Mouse (Mus musculus) cerebellum, adult 2 months (tissue): ENCODE data around the gene Ctnnbl1. TPM values are rescaled to one million over a fixed set of nuclear protein-coding genes. Genes with fewer than 3 reads are reported as not detected.

Experiments used
- DNase-seq, 2 experiments: peaks; one replicate each; pipeline ENCODE4 v3.0.0; 2021
- H3K27ac ChIP-seq: fragments of 200-500 bp; 2 replicates; pipeline ENCODE4 v1.5.1; 2012; ENCODE audit warnings: low read length, control low read depth, inconsistent platforms; ENCODE audit not compliant: insufficient read depth
- H3K27me3 ChIP-seq: fragments of 200-500 bp; 2 replicates; pipeline ENCODE4 v1.6.1; 2012; ENCODE audit warnings: inconsistent platforms, mild to moderate bottlenecking, low read length, moderate library complexity; ENCODE audit not compliant: control insufficient read depth, insufficient read depth
- H3K4me1 ChIP-seq: fragments of 200-500 bp; 2 replicates; pipeline ENCODE4 v1.6.1; 2011; ENCODE audit warnings: low read length; ENCODE audit not compliant: control insufficient read depth, insufficient read depth
- H3K4me3 ChIP-seq: fragments of 200-500 bp; replicated peaks from 2 replicates; pipeline ENCODE3; 2011; ENCODE audit warnings: mild to moderate bottlenecking, low read depth, low read length, control low read depth; ENCODE audit not compliant: insufficient read depth
- CTCF ChIP-seq: fragments of 200-500 bp; IDR thresholded peaks from 2 replicates; pipeline ENCODE4 v1.5.1; 2011; ENCODE audit warnings: low read depth, mild to moderate bottlenecking, control low read depth, low read length, moderate library complexity, borderline replicate concordance; ENCODE audit not compliant: insufficient read depth
- POLR2A ChIP-seq: fragments of 200-500 bp; IDR thresholded peaks from 2 replicates; pipeline ENCODE4 v1.6.1; 2011; ENCODE audit warnings: low read length, control low read depth, borderline replicate concordance; ENCODE audit not compliant: insufficient read depth
- WGBS: fragments of 180-500 bp; shearing (Covaris S2); methylation state at CpG from one replicate; pipeline ENCODE4 v1.1.7; 2018; 5-methylcytosine and 5-hydroxymethylcytosine counted together
- polyA plus RNA-seq: library from polyadenylated mRNA; depleted of rRNA; stranded (reverse); fragments of >200 nt; gene quantifications from 2 replicates; pipeline ENCODE4 v1.2.3, GENCODE M21; 2012

The Ctnnbl1 gene
- polyA plus RNA-seq, 1 experiment, result 30.0 TPM

DNA sequence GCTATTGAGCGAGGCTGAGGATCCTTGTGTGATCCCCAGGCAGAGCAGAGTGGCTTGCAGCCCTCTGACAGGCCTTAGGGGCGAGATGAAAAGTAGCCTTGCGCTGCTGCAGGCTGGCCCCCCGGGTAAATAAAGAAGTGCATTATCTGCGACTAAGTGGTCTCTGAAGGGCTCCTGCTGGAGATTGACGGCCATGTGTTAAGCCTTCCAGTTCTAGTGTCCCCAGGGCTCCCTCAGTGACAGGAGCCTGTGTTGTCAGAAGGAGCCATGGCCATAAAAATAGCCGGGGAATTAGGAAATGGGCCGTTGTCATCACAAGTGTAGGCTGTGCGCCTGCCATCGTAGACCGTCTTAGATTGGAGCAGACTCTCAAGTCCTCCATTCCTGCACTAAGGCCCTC, 144.7 kb downstream of the Ctnnbl1 start:
- H3K4me1 ChIP-seq, result no peaks in the 10 kb centered on the region
- no peak for TF ChIP-seq CTCF
- no peak for TF ChIP-seq POLR2A

DNA sequence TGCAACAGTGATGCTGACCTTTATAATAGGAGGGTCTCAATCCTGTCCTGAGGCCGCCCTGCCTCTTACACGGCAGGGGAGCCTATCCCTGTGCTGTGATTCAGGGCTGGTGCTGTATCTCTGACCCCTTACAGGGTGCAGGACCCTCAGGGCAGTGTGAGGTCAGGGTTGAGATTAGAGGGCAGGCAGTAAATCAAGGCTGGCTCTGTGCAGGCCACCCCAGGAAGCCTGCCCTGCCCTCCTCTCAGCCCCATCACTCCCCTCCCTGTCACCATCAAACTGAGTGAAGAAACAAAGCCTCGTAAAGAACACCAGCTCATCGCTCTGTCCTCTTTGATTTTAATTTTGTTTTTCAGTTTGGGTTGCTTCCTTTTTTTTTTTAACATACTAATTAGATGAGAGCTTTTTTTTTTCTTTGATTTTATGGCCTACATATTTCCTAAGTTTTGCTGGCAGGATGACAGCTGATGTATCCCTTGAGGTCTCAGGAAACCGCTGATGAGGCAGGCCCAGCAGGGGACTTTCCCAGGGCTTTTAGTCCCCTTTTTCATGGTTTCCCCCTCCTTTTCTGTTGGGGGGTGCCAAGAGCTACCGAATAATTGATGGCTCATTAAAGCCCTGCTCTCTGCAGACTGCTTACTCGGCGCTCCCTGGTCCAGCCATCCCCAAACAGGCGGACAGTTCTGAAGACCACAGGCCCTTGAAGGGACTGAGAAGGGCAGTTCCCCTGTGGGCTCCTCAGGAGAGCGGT, 150.2 kb downstream of the Ctnnbl1 start:
- WGBS, result 66% methylated on average over 10 of the region's 10 CpGs
- Histone ChIP-seq H3K27me3 (no peaks in the 10 kb centered on the region), H3K4me3 (no peak overlapping the region), H3K4me1 (no peaks in the 10 kb centered on the region), H3K27ac (no peak overlapping the region)
- DNase-seq, result no peak
- TF ChIP-seq CTCF, result no peak
- no peak for TF ChIP-seq POLR2A

More for the DNA sequence above, 144.7 kb downstream of the Ctnnbl1 start:
- H3K27me3 ChIP-seq, result no peaks in the 10 kb centered on the region
- H3K4me3 ChIP-seq, result no peak overlapping the region
- WGBS, result 79% methylated on average over 11 of the region's 11 CpGs
- no peak overlapping the region for H3K27ac ChIP-seq
- DNase-seq, result no peak

DNA sequence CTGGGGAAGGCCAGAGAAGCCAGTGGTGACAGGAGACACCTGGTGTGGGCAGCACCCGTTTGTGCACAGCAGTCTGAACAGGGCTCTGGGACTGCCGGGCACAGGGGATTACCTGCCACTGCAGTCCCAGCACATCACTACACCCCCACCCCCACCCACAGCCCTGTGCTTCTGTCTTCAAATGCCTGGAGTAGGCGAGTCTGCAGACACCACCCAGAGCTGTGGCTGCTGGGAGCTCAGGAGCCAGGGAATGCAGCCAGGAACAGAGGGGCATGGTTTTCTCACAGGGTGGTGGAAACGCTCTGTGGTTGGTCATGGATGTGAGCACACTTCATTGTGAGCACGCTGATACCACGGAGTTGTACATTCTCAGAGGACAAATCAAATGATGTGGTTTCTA, 154.0 kb downstream of the Ctnnbl1 start:
- Histone ChIP-seq H3K4me1 (no peaks in the 10 kb centered on the region), H3K4me3 (no peak overlapping the region), H3K27me3 (no peaks in the 10 kb centered on the region), H3K27ac (no peak overlapping the region)
- TF ChIP-seq POLR2A (no peak), CTCF (no peak)
- no peak for DNase-seq
- 69% methylated on average over 6 of the region's 6 CpGs for WGBS

DNA sequence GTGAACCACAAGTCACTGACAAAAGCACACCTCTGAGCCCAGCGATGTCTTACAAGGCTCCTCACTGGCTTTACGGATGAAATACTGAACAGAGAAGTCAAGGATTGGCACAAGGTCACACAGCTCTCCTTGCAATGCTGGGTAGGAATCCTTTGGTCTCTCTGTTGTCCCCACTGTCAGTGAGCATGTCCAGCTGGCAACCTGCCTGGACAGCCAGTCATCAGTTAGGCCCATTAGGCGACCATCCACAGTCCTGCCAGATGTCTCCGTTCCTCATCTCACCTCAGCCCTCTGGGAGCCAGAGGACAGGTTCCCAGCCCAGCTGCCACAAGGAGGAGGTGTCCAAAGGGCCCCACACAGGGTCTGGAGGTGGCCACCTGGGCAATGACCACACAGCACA, 159.9 kb downstream of the Ctnnbl1 start:
- DNase-seq, result no peak
- Histone ChIP-seq H3K4me1 (no peaks in the 10 kb centered on the region), H3K4me3 (no peak overlapping the region), H3K27me3 (no peaks in the 10 kb centered on the region), H3K27ac (no peak overlapping the region)
- 49% methylated on average over 4 of the region's 4 CpGs for WGBS
- TF ChIP-seq POLR2A (no peak), CTCF (no peak)

DNA sequence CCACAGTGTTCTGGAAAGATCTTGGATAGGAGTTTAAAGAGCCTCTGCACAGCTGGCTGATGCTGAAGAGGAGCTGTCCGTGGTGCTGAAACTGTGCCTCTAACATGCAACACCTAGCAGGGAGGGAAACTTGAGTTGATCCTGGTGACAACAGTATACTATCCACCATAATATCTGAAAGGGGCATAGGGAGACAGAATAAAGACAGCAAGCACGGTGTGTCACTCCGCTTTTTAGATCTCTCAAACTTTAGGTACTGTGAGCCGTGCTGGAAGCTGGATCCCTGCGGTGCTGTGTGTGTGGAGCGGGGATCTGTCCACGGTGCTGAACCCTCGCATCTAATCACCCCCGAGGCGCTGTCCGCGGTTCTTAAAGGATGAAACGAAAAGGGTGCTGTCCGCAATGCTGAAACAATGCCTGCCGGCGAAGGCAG, 176.0 kb downstream of the Ctnnbl1 start:
- 4% methylated on average over 16 of the region's 16 CpGs for WGBS
- H3K4me3 ChIP-seq, result no peak overlapping the region
- no peaks in the 10 kb centered on the region for H3K4me1 ChIP-seq
- DNase-seq, result peak in 1 of 2 experiments; percentile 35
- no peak overlapping the region for H3K27ac ChIP-seq
- no peak for TF ChIP-seq CTCF
- TF ChIP-seq POLR2A, result no peak
- H3K27me3 ChIP-seq, result no peaks in the 10 kb centered on the region

DNA sequence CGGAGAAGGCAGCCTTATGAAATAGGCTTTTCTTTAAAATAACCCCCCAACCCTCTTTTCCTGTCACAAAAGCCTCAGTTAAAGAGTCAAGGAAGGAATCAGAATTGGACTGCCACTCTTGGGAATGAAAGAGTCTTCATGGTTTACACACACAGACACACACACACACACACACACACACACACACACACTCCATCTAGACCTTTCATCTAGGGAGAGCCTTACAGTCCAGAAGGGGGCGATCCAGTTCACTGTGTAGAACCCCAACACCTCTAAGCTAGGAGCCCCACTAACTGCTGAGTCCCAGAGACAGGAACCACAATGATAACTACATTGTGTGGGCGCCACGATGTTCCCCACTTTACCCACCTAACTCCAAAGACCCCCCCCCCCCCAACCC, 176.5 kb downstream of the Ctnnbl1 start:
- Histone ChIP-seq H3K27ac (no peak overlapping the region), H3K27me3 (no peaks in the 10 kb centered on the region), H3K4me1 (no peaks in the 10 kb centered on the region), H3K4me3 (no peak overlapping the region)
- peak; percentile 35 to 47 for DNase-seq
- 6% methylated on average over 4 of the region's 4 CpGs for WGBS
- TF ChIP-seq CTCF (peak; percentile 56; the same call in 1 of the 2 replicates), POLR2A (no peak)

DNA sequence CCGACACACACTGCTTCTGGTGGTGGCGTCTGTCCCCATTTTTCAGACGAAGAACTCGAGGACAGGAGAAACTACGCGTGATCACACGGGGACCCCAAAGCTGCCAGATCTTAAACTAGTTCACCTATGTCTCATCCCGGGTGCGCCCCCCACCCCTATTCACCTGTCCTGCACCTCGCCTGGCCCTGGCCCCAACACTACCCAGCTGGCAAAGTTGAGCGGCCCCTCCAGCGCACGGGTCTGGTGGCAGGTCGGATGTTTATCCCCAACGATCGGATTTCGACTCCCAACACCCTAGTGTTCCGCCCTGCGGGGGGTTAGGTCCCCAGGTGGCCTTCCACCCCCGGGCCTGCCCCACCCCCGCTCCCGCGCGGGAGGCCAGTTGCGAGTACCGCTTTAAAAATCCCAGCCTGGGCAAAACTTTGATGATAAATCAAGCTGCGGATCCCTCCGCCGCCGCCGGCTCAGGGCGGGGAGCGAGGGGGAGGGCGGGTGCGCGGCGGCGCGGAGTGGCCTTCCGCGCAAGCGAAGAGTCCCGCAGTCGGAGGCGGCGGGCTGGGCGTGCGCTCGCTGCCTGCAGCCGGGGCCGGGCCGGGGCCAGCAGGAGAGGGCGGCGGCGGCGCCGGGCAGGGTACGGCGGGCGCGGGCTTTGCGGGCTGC, 177.0 kb downstream of the Ctnnbl1 start, which contains the start of gene Vstm2l:
TSS of gene Vstm2l (plus strand) at position 549 of the 660 bp plus-strand sequence.
- no peak for TF ChIP-seq POLR2A
- TF ChIP-seq CTCF, result no peak
- H3K27me3 ChIP-seq, result no peaks in the 10 kb centered on the region
- DNase-seq, result peak; percentile 52 to 59
- H3K4me1 ChIP-seq, result no peaks in the 10 kb centered on the region
- WGBS, result 1% methylated on average over 60 of the region's 62 CpGs
- peak within 1 kb of the TSS; percentile 50 for H3K4me3 ChIP-seq
- no peak within 1 kb of the TSS for H3K27ac ChIP-seq
